In genomic region chr6:13870919-13871624, GRCm38 (mm10) we compare ENCODE assay signal across 8 mouse cellular contexts. TPM values are rescaled to one million over a fixed set of nuclear protein-coding genes. Genes with fewer than 3 reads are reported as not detected.
A peak's percentile ranks its signal among the peaks of the same experiment; 100 is the strongest.
DNase-seq lines count a peak whose midpoint lies in the region; ATAC-seq and TF ChIP-seq lines count a peak whose summit lies in the region.

Gene 2610001J05Rik, minus strand, starts transcription at chr6:13871518.

- H3K4me1 ChIP-seq in heart, embryonic 12.5 days (replicated peaks): peaks cover 7% of the 10 kb centered on the region
- 0 out of 2 replicates have a peak, but pooled peaks cover 4% of the 10 kb centered on the region for H3K4me1 ChIP-seq in kidney, postnatal 0 days (replicated peaks; ENCODE audit: insufficient read depth, low read length)
- H3K4me1 ChIP-seq in liver, embryonic 11.5 days (replicated peaks; ENCODE audit: control insufficient read depth, insufficient read depth, low read length): peaks cover 3% of the 10 kb centered on the region
- no peaks in the 10 kb centered on the region for H3K4me1 ChIP-seq in stomach, embryonic 14.5 days (ENCODE audit: control insufficient read depth, insufficient read depth, low read length)

- H3K4me2 ChIP-seq in heart, embryonic 12.5 days: peak within 1 kb of the TSS; percentile 70
- H3K4me2 ChIP-seq in kidney, postnatal 0 days (ENCODE audit: low read length): peak within 1 kb of the TSS; percentile 59
- H3K4me2 ChIP-seq in liver, embryonic 11.5 days: peak within 1 kb of the TSS; percentile 63
- peak within 1 kb of the TSS; percentile 44 for H3K4me2 ChIP-seq in stomach, embryonic 14.5 days (replicated peaks; ENCODE audit: low read depth, low read length)

- TF ChIP-seq CTCF in kidney, postnatal 0 days (IDR thresholded peaks at IDR 0.05; ENCODE audit: low read depth): 0 out of 2 replicates have a peak, but pooled peaks have one; percentile 3

- peak; percentile 100 for ATAC-seq in erythroid progenitor cell, adult 5-6 weeks (replicated peaks; ENCODE audit: low FRiP score, poor library complexity, severe bottlenecking)
- peak; percentile 100 for ATAC-seq in heart, embryonic 12.5 days (ENCODE audit: insufficient number of reproducible peaks, low FRiP score)
- ATAC-seq in kidney, postnatal 0 days (replicated peaks; ENCODE audit: low FRiP score, low read depth): peak; percentile 100
- ATAC-seq in liver, embryonic 11.5 days (replicated peaks; ENCODE audit: low FRiP score): peak; percentile 100
- peak; percentile 100 for ATAC-seq in stomach, embryonic 14.5 days (ENCODE audit: insufficient number of reproducible peaks, insufficient read depth, low FRiP score, low read depth)

- peak within 1 kb of the TSS; percentile 63 for H3K4me3 ChIP-seq in heart, embryonic 12.5 days
- peak within 1 kb of the TSS; percentile 53 for H3K4me3 ChIP-seq in kidney, postnatal 0 days (replicated peaks; ENCODE audit: low read depth, low read length)
- H3K4me3 ChIP-seq in liver, embryonic 11.5 days (ENCODE audit: low read depth, low read length): peak within 1 kb of the TSS; percentile 57
- peak within 1 kb of the TSS; percentile 49 for H3K4me3 ChIP-seq in stomach, embryonic 14.5 days (ENCODE audit: low read depth, low read length)

- H3K9me3 ChIP-seq in heart, embryonic 12.5 days (replicated peaks): no peaks in the 10 kb centered on the region
- H3K9me3 ChIP-seq in kidney, postnatal 0 days (replicated peaks; ENCODE audit: low read length): no peaks in the 10 kb centered on the region
- H3K9me3 ChIP-seq in liver, embryonic 11.5 days (ENCODE audit: control insufficient read depth, low read length): no peaks in the 10 kb centered on the region
- H3K9me3 ChIP-seq in stomach, embryonic 14.5 days (ENCODE audit: control insufficient read depth, low read depth, low read length): no peaks in the 10 kb centered on the region

- peak; percentile 89 for DNase-seq in CD4-positive helper T cell, adult 2 months (ENCODE audit: low read depth, low spot score)
- DNase-seq in brain, embryonic 18.5 days (ENCODE audit: low read depth, low spot score): peak; percentile 84
- peak; percentile 97 for DNase-seq in kidney, postnatal 0 days (ENCODE audit: low spot score)
- peak; percentile 80 for DNase-seq in liver, embryonic 11.5 days (ENCODE audit: low spot score)
- DNase-seq in naive thymus-derived CD4-positive, alpha-beta T cell, adult 2 months (ENCODE audit: low read depth): peak; percentile 89

- H3K27ac ChIP-seq in heart, embryonic 12.5 days (ENCODE audit: poor library complexity, severe bottlenecking): peak within 1 kb of the TSS; percentile 90
- peak within 1 kb of the TSS; percentile 73 for H3K27ac ChIP-seq in kidney, postnatal 0 days
- peak within 1 kb of the TSS; percentile 47 for H3K27ac ChIP-seq in liver, embryonic 11.5 days (ENCODE audit: low read depth, low read length)
- H3K27ac ChIP-seq in stomach, embryonic 14.5 days (ENCODE audit: low read length): peak within 1 kb of the TSS; percentile 81

- 2% methylated on average over 19 of the region's 19 CpGs for WGBS in heart, embryonic 12.5 days
- under 1% methylated on average over 19 of the region's 19 CpGs for WGBS in kidney, postnatal 0 days
- under 1% methylated on average over 19 of the region's 19 CpGs for WGBS in liver, embryonic 11.5 days
- WGBS in stomach, embryonic 14.5 days: under 1% methylated on average over 19 of the region's 19 CpGs

- H3K27me3 ChIP-seq in heart, embryonic 12.5 days (replicated peaks): no peaks in the 10 kb centered on the region
- no peaks in the 10 kb centered on the region for H3K27me3 ChIP-seq in kidney, postnatal 0 days (ENCODE audit: insufficient read depth, low read length)
- H3K27me3 ChIP-seq in liver, embryonic 11.5 days (replicated peaks; ENCODE audit: control insufficient read depth, insufficient read depth, low read length): no peaks in the 10 kb centered on the region
- no peaks in the 10 kb centered on the region for H3K27me3 ChIP-seq in stomach, embryonic 14.5 days (ENCODE audit: control insufficient read depth, insufficient read depth, low read length)

- peak within 1 kb of the TSS; percentile 80 for H3K9ac ChIP-seq in heart, embryonic 12.5 days
- H3K9ac ChIP-seq in kidney, postnatal 0 days (ENCODE audit: low read depth, low read length): peak within 1 kb of the TSS; percentile 67
- peak within 1 kb of the TSS; percentile 71 for H3K9ac ChIP-seq in liver, embryonic 11.5 days (ENCODE audit: low read depth, low read length)
- peak within 1 kb of the TSS; percentile 54 for H3K9ac ChIP-seq in stomach, embryonic 14.5 days (replicated peaks; ENCODE audit: low read depth, low read length)

- peaks cover 13% of the 10 kb centered on the region for H3K36me3 ChIP-seq in heart, embryonic 12.5 days
- no peaks in the 10 kb centered on the region for H3K36me3 ChIP-seq in kidney, postnatal 0 days (ENCODE audit: insufficient read depth, low read length)
- no peaks in the 10 kb centered on the region for H3K36me3 ChIP-seq in liver, embryonic 11.5 days (ENCODE audit: control insufficient read depth, insufficient read depth, low read length)
- H3K36me3 ChIP-seq in stomach, embryonic 14.5 days (ENCODE audit: control insufficient read depth, insufficient read depth, low read length): no peaks in the 10 kb centered on the region; the same call in 1 of the 2 replicates

RNA-seq across cellular contexts. Expression of gene 2610001J05Rik, which starts in this region (rescaled TPM):
- total RNA-seq in erythroid progenitor cell, adult 5-6 weeks (2015; ENCODE audit: low replicate concordance): 5.8 and 7.1 TPM in 2 replicates
- 0.30 and 13.1 TPM in 2 replicates for total RNA-seq in erythroid progenitor cell, adult 5-6 weeks (2017; ENCODE audit: low replicate concordance)
- 117 and 121 TPM in 2 replicates for polyA plus RNA-seq in heart, embryonic 12.5 days (2016; fragmentation: Nextera tagmentation; extraction: Ambion mirVana)
- 110 and 112 TPM in 2 replicates for polyA plus RNA-seq in kidney, postnatal 0 days (2015; fragmentation: Nextera tagmentation; extraction: Ambion mirVana)
- 72.4 and 74.0 TPM in 2 replicates for polyA plus RNA-seq in liver, embryonic 11.5 days (2014; fragmentation: Nextera tagmentation; extraction: Ambion mirVana)
- 112 and 118 TPM in 2 replicates for polyA plus RNA-seq in stomach, embryonic 14.5 days (2014; fragmentation: Nextera tagmentation; extraction: Ambion mirVana)

Comparison
In these comparisons a context has a peak if more than half of its experiments do, and no peak if none do; other contexts are left out.
1. Peak in every context shown above with its lines: DNase-seq, ATAC-seq, H3K4me3 ChIP-seq and H3K27ac ChIP-seq.